Mouse (Mus musculus) midbrain, postnatal 0 days (tissue): ENCODE results near the gene Bbof1. TPM values are rescaled to one million over a fixed set of nuclear protein-coding genes. Genes with fewer than 3 reads are reported as not detected.

ENCODE experiments used
- ATAC-seq: fragments of 200-750 bp; cut with Nextera tagmentation; 2 replicates; pipeline ENCODE4 v1.8.0; 2017; ENCODE audit warnings: moderate number of reproducible peaks, mild to moderate bottlenecking, moderate TSS enrichment, moderate library complexity; ENCODE audit not compliant: low FRiP score
- DNase-seq: peaks from one replicate; pipeline ENCODE4 v3.0.0-alpha.2; 2015; ENCODE audit warnings: low spot score
- H3K27ac ChIP-seq: fragments of 300-500 bp; sonication (generic); 2 replicates; pipeline ENCODE4 v1.5.1; 2014; ENCODE audit warnings: low read depth, mild to moderate bottlenecking, low read length, mixed read lengths
- H3K27me3 ChIP-seq: fragments of 300-500 bp; sonication (generic); 2 replicates; pipeline ENCODE4 v1.6.1; 2014; ENCODE audit warnings: low read length, control low read depth, mixed read lengths; ENCODE audit not compliant: insufficient read depth
- H3K36me3 ChIP-seq: fragments of 300-500 bp; sonication (generic); 2 replicates; pipeline ENCODE4 v1.6.1; 2014; ENCODE audit warnings: low read length, control low read depth, mixed read lengths; ENCODE audit not compliant: insufficient read depth
- H3K4me1 ChIP-seq: fragments of 300-500 bp; sonication (generic); 2 replicates; pipeline ENCODE4 v1.6.1; 2014; ENCODE audit warnings: mild to moderate bottlenecking, control low read depth, antibody characterized with exemption, low read length, mixed read lengths; ENCODE audit not compliant: insufficient read depth
- H3K4me2 ChIP-seq: fragments of 300-500 bp; sonication (generic); 2 replicates; pipeline ENCODE4 v1.6.1; 2014; ENCODE audit warnings: low read depth, mild to moderate bottlenecking, low read length, mixed read lengths; ENCODE audit not compliant: poor library complexity, severe bottlenecking
- H3K4me3 ChIP-seq: fragments of 300-500 bp; sonication (generic); 2 replicates; pipeline ENCODE4 v1.5.1; 2014; ENCODE audit warnings: low read depth, mild to moderate bottlenecking, low read length, moderate library complexity
- H3K9ac ChIP-seq: fragments of 300-500 bp; sonication (generic); replicated peaks from 2 replicates; pipeline ENCODE4 v1.6.1; 2014; ENCODE audit warnings: mild to moderate bottlenecking, low read length, moderate library complexity, mixed read lengths; ENCODE audit not compliant: poor library complexity, severe bottlenecking
- H3K9me3 ChIP-seq: fragments of 300-500 bp; sonication (generic); 2 replicates; pipeline ENCODE4 v1.6.1; 2016; ENCODE audit warnings: low read length, control low read depth
- CTCF ChIP-seq: IDR thresholded peaks from 2 replicates; pipeline ENCODE4 v1.5.1; 2016; ENCODE audit warnings: antibody characterized with exemption, mild to moderate bottlenecking
- WGBS: fragments of 180-500 bp; shearing (Covaris S2); extraction: QIAGEN DNeasy Blood & Tissue Kit; methylation state at CpG from one replicate; pipeline ENCODE4 v1.1.7; 2014; 5-methylcytosine and 5-hydroxymethylcytosine counted together
- polyA plus RNA-seq: library from polyadenylated mRNA; unstranded; fragments of >200 nt; fragmentation: Nextera tagmentation; extraction: Ambion mirVana; gene quantifications from 2 replicates; pipeline ENCODE4 v1.2.1, GENCODE M21; 2015
- total RNA-seq: library from RNA; depleted of rRNA; stranded (reverse); fragments of >200 nt; gene quantifications from 2 replicates; pipeline ENCODE4 v1.2.3, GENCODE M21; 2014

The Bbof1 gene
- total and polyA plus RNA-seq, 2 experiments from 2014 or later: 2.1 to 3.2 TPM

DNA sequence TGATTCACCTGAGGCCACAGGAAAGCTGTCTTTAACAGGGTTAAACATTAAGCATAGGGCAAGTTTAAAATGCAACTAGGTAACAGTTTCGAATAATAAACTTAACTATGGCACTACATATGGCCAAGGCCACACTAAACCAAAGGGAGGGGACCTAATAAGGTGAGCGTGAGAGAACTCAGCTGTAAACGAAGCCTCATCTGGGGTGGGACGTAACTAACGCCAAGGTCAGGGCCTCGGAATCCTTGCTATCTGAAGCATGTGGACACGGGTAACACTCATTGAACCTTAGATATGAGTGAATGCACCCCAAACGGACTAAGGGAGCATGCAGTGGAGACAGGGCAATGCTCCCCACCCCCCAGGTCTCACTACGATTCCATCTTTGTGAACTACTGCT lies 5.9 kb upstream of the Bbof1 start:
- no peak overlapping the region for H3K9ac ChIP-seq
- no peak overlapping the region for H3K27ac ChIP-seq
- H3K4me1 ChIP-seq: peaks cover 2% of the 10 kb centered on the region; the same call in 1 of the 2 replicates
- no peaks in the 10 kb centered on the region for H3K27me3 ChIP-seq
- no peak for ATAC-seq
- DNase-seq: no peak
- H3K4me2 ChIP-seq: no peak overlapping the region
- no peaks in the 10 kb centered on the region for H3K9me3 ChIP-seq
- WGBS: 83% methylated on average over 9 of the region's 9 CpGs
- no peak overlapping the region for H3K4me3 ChIP-seq
- H3K36me3 ChIP-seq: no peaks in the 10 kb centered on the region
- TF ChIP-seq CTCF: no peak

GRCm38 (mm10) chr12:84404541-84404940 lies 4.3 kb upstream of the Bbof1 start:
- Histone ChIP-seq H3K36me3 (no peaks in the 10 kb centered on the region), H3K9ac (no peak overlapping the region), H3K4me1 (peaks cover 2% of the 10 kb centered on the region; the same call in 1 of the 2 replicates), H3K4me2 (no peak overlapping the region), H3K27ac (no peak overlapping the region), H3K27me3 (no peaks in the 10 kb centered on the region), H3K9me3 (no peaks in the 10 kb centered on the region), H3K4me3 (no peak overlapping the region)
- ATAC-seq: no peak
- 78% methylated on average over 6 of the region's 6 CpGs for WGBS
- no peak for DNase-seq
- no peak for TF ChIP-seq CTCF

- Histone ChIP-seq H3K4me2 (no peak overlapping the region), H3K4me1 (peaks cover 2% of the 10 kb centered on the region; the same call in 1 of the 2 replicates), H3K27ac (no peak overlapping the region), H3K9me3 (no peaks in the 10 kb centered on the region), H3K36me3 (no peaks in the 10 kb centered on the region), H3K9ac (no peak overlapping the region), H3K4me3 (no peak overlapping the region), H3K27me3 (no peaks in the 10 kb centered on the region)
- 67% methylated on average over 4 of the region's 4 CpGs for WGBS
- TF ChIP-seq CTCF: peak; percentile 36; the same call in 1 of the 2 replicates
- no peak for DNase-seq
- no peak for ATAC-seq
Measured at GRCm38 (mm10) chr12:84407259-84407658, 1.6 kb upstream of the Bbof1 start.

DNA sequence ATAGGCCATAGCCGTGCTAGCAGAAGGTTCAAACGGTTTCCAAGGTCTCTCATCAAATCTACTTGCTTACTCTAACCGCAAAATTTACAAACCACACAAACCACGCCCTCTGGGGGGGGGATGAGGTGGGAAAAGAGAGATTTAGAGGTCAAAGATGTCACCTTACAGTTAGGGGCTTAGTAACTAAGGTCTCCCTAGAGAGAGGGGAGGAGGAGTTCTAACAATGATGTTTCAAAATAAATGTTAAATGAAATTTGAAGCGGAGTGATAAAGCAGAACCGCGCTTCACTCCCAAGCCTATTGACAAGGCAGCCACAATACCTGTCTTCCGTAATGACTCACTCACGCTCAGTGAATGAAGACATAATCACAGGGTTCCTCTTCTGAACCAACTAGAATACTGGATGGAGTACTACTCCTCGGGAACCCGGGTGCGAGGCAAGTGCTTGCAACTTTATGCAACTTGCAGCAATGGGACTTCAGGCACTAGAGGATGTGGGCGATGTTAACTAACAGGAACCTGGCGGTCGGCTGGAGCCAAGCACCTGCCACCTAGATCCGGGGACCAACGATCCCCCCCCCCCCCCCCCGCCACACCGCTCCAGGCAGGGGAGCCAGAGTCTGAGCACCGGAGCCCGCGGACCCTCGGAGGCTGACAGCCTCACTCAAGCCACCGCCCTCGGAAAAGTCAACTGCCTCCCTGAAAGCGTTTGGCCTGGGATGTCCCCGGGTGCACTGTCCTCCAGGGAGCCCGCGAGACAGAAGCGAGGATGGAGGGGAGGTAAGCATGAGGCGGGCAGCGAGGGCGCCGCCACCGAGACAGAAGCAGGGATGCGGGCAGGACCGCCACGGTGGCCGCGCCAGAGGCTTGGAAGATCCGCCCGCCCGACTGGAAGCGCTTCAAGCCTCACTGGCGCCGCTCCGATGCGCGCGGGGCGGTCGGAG lies 725 bp upstream of the Bbof1 start:
- peak overlapping the region; percentile 82 for H3K4me2 ChIP-seq
- peaks cover 2% of the 10 kb centered on the region; the same call in 1 of the 2 replicates for H3K4me1 ChIP-seq
- under 1% methylated on average over 46 of the region's 52 CpGs for WGBS
- H3K4me3 ChIP-seq: peak overlapping the region; percentile 86
- peak; percentile 47 for DNase-seq
- H3K9me3 ChIP-seq: no peaks in the 10 kb centered on the region
- peak; percentile 76 for ATAC-seq
- H3K27me3 ChIP-seq: no peaks in the 10 kb centered on the region
- peak overlapping the region; percentile 92 for H3K27ac ChIP-seq
- H3K9ac ChIP-seq: peak overlapping the region; percentile 88
- 0 out of 2 replicates have a peak, but pooled peaks have one; percentile 2 for TF ChIP-seq CTCF
- H3K36me3 ChIP-seq: no peaks in the 10 kb centered on the region

DNA sequence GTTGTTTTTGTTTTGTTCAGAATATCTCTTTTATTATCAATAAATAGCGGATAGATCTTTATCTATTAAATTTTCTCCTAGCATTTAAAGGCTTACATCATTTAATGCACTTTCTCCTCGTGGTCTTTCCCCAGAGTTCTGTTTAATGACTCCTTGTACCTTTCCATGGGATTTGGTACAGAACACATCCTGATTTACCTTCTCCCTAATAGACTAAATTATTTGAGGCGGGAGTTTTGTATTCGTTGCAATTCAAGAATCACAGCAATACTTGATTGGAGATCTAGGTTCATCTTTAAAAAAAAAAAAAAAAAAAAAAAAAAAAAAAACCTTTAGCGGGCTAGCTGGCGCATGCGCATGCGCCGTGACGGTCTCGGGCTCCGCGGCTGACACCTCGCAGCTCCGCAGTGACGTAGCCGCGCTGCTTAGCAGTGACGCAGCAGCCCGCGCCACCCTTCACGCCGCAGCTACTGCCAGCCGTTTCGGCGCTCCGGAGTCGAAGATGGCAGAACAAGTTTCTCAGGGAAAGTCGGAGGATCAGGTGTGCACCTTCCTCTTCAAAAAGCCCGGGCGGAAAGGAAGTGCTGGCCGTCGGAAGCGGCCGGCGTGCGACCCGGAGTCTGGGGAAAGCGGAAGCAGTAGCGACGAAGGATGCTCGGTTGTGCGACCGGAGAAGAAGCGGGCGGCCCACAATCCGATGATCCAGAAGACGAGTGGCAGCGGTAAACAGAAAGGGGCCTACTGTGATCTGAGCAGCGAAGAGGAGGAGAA lies 8.1 kb downstream of the Bbof1 start, which contains the start of gene Rnf113a2:
TSS of gene Rnf113a2 (plus strand) at position 363 of the 771 bp plus-strand sequence.
- peak within 1 kb of the TSS; percentile 76 for H3K27ac ChIP-seq
- WGBS: 3% methylated on average over 50 of the region's 50 CpGs

More for the DNA sequence above, 8.1 kb downstream of the Bbof1 start, which contains the start of gene Rnf113a2:
- H3K9ac ChIP-seq: peak within 1 kb of the TSS; percentile 60
- H3K4me2 ChIP-seq: peak within 1 kb of the TSS; percentile 76
- no peaks in the 10 kb centered on the region for H3K27me3 ChIP-seq
- DNase-seq (peak; percentile 96), ATAC-seq (peak; percentile 95)
- peak within 1 kb of the TSS; percentile 55 for H3K4me3 ChIP-seq
- no peaks in the 10 kb centered on the region for H3K36me3 ChIP-seq
- H3K9me3 ChIP-seq: no peaks in the 10 kb centered on the region
- H3K4me1 ChIP-seq: no peaks in the 10 kb centered on the region
- no peak for TF ChIP-seq CTCF
